Mouse (Mus musculus) liver, embryonic 13.5 days (tissue): Measurements from ENCODE around the gene Lipc. TPM values are rescaled to one million over a fixed set of nuclear protein-coding genes. Genes with fewer than 3 reads are reported as not detected.
A peak's percentile ranks its signal among the peaks of the same experiment; 100 is the strongest.

Experiments
- ATAC-seq: fragments of 200-750 bp; cut with Nextera tagmentation; 2 replicates; pipeline ENCODE4 v1.8.0; 2017; ENCODE audit warnings: low read depth, mild to moderate bottlenecking, moderate number of reproducible peaks, moderate library complexity
- DNase-seq: peaks from one replicate; pipeline ENCODE4 v3.0.0; 2022
- H3K27ac ChIP-seq: fragments of 300-500 bp; sonication (generic); 2 replicates; pipeline ENCODE4 v1.5.1; 2015; ENCODE audit warnings: moderate library complexity, mild to moderate bottlenecking, inconsistent platforms
- H3K27me3 ChIP-seq: fragments of 300-500 bp; sonication (generic); 2 replicates; pipeline ENCODE4 v1.6.1; 2015; ENCODE audit warnings: mild to moderate bottlenecking, inconsistent platforms
- H3K36me3 ChIP-seq: fragments of 300-500 bp; sonication (generic); 2 replicates; pipeline ENCODE4 v1.6.1; 2015; ENCODE audit warnings: mild to moderate bottlenecking, inconsistent platforms
- H3K4me1 ChIP-seq: fragments of 300-500 bp; sonication (generic); replicated peaks from 2 replicates; pipeline ENCODE4 v1.6.1; 2015; ENCODE audit warnings: inconsistent platforms
- H3K4me2 ChIP-seq: fragments of 300-500 bp; sonication (generic); 2 replicates; pipeline ENCODE4 v1.6.1; 2015; ENCODE audit warnings: inconsistent platforms, mild to moderate bottlenecking, moderate library complexity
- H3K4me3 ChIP-seq: fragments of 300-500 bp; sonication (generic); replicated peaks from 2 replicates; pipeline ENCODE4 v1.5.1; 2015; ENCODE audit warnings: mild to moderate bottlenecking, inconsistent platforms
- H3K9ac ChIP-seq: fragments of 300-500 bp; sonication (generic); 2 replicates; pipeline ENCODE4 v1.6.1; 2015; ENCODE audit warnings: mild to moderate bottlenecking, inconsistent platforms
- H3K9me3 ChIP-seq: fragments of 300-500 bp; sonication (generic); replicated peaks from 2 replicates; pipeline ENCODE4 v1.6.1; 2016; ENCODE audit warnings: inconsistent platforms
- WGBS: fragments of 180-500 bp; shearing (Covaris S2); methylation state at CpG from one replicate; pipeline ENCODE4 v1.1.7; 2015; ENCODE audit not compliant: insufficient replicate concordance; 5-methylcytosine and 5-hydroxymethylcytosine counted together
- polyA plus RNA-seq: library from polyadenylated mRNA; unstranded; fragments of >200 nt; fragmentation: Nextera tagmentation; extraction: Ambion mirVana; gene quantifications from 2 replicates; pipeline ENCODE4 v1.2.1, GENCODE M21; 2015

Gene Lipc
- polyA plus RNA-seq, 1 experiment from 2014 or later = 19.7 TPM

GRCm38 (mm10) chr9:70888969-70889368, 63.1 kb downstream of the Lipc start:
- no peak overlapping the region for H3K4me2 ChIP-seq
- peaks cover 74% of the 10 kb centered on the region for H3K4me1 ChIP-seq
- ATAC-seq = no peak

GRCm38 (mm10) chr9:70888556-70888955, 63.5 kb downstream of the Lipc start:
- WGBS = 83% methylated on average over 2 of the region's 2 CpGs
- Histone ChIP-seq H3K27me3 (no peaks in the 10 kb centered on the region), H3K4me3 (no peak overlapping the region), H3K9me3 (no peaks in the 10 kb centered on the region), H3K4me1 (peaks cover 73% of the 10 kb centered on the region), H3K36me3 (no peaks in the 10 kb centered on the region), H3K9ac (no peak overlapping the region), H3K4me2 (no peak overlapping the region), H3K27ac (peak overlapping the region; percentile 80)
- ATAC-seq = no peak
- no peak for DNase-seq

More at GRCm38 (mm10) chr9:70888969-70889368, 63.1 kb downstream of the Lipc start:
- H3K27ac ChIP-seq = peak overlapping the region; percentile 80
- no peak overlapping the region for H3K4me3 ChIP-seq
- H3K27me3 ChIP-seq = no peaks in the 10 kb centered on the region
- H3K9ac ChIP-seq = no peak overlapping the region
- no peaks in the 10 kb centered on the region for H3K36me3 ChIP-seq
- no peak for DNase-seq
- 75% methylated on average over 4 of the region's 4 CpGs for WGBS
- no peaks in the 10 kb centered on the region for H3K9me3 ChIP-seq

DNA sequence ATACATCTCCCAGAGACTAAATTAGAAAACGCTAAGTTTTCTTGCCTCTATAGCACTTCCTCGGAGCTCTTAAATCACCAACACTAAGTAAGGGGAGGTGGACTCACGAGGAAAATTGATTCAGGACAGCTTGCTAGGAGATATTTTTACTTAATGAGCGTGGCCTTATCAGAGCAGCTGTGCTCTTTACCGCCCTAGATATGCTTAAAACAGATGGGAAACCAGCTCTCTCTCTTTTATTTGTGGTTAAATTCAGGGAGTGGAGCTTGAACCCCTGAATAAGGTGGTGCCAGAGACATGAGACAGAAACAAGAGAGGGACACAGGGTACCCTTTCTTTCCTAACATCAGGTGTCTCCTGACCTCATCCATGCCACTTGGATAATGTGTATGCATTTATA, 70.0 kb downstream of the Lipc start:
- Histone ChIP-seq H3K4me2 (no peak overlapping the region), H3K4me1 (peaks cover 51% of the 10 kb centered on the region), H3K9ac (peak overlapping the region; percentile 14; the same call in 1 of the 2 replicates), H3K4me3 (no peak overlapping the region), H3K27ac (peak overlapping the region; percentile 56; the same call in 1 of the 2 replicates), H3K27me3 (no peaks in the 10 kb centered on the region), H3K36me3 (no peaks in the 10 kb centered on the region), H3K9me3 (no peaks in the 10 kb centered on the region)
- ATAC-seq = peak; percentile 74
- WGBS = 21% methylated on average over 5 of the region's 5 CpGs
- no peak for DNase-seq

DNA sequence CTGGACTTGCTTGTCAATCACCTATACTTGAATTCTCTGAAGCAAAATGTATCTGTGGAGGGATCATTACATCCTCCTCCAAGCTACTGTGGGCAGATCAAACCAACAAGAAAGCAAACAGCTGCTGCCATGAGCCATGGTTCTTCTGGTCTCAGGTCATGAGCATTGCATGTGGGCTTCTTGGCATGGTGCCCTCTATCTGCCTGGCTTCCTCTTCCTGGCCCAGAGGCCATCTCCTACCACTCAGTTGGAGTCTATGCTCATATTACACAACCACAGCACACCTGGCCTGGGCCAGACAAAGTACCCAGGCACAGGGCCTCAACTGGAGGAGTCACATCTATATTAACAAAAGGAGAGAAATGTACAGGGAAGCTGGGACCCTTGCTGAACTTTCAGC, 73.2 kb downstream of the Lipc start:
- DNase-seq = no peak
- no peak for ATAC-seq

GRCm38 (mm10) chr9:70878157-70878556, 73.9 kb downstream of the Lipc start:
- no peak for ATAC-seq

More for the DNA sequence above, 73.2 kb downstream of the Lipc start:
- no peak overlapping the region for H3K9ac ChIP-seq
- peaks cover 51% of the 10 kb centered on the region for H3K4me1 ChIP-seq
- no peak overlapping the region for H3K4me2 ChIP-seq
- H3K9me3 ChIP-seq = no peaks in the 10 kb centered on the region
- H3K27me3 ChIP-seq = no peaks in the 10 kb centered on the region
- no peak overlapping the region for H3K27ac ChIP-seq
- no peaks in the 10 kb centered on the region for H3K36me3 ChIP-seq
- H3K4me3 ChIP-seq = no peak overlapping the region

GRCm38 (mm10) chr9:70875490-70875889, 76.5 kb downstream of the Lipc start:
- Histone ChIP-seq H3K4me2 (no peak overlapping the region), H3K27ac (peak overlapping the region; percentile 20; the same call in 1 of the 2 replicates), H3K36me3 (no peaks in the 10 kb centered on the region), H3K27me3 (no peaks in the 10 kb centered on the region), H3K9me3 (no peaks in the 10 kb centered on the region), H3K4me1 (peaks cover 54% of the 10 kb centered on the region), H3K4me3 (no peak overlapping the region), H3K9ac (no peak overlapping the region)
- WGBS = 83% methylated on average over 4 of the region's 4 CpGs
- ATAC-seq (no peak), DNase-seq (no peak)

More at GRCm38 (mm10) chr9:70878157-70878556, 73.9 kb downstream of the Lipc start:
- 75% methylated on average over 5 of the region's 5 CpGs for WGBS
- no peak for DNase-seq
- peaks cover 53% of the 10 kb centered on the region for H3K4me1 ChIP-seq
- no peak overlapping the region for H3K27ac ChIP-seq
- no peak overlapping the region for H3K9ac ChIP-seq
- no peaks in the 10 kb centered on the region for H3K36me3 ChIP-seq
- H3K4me2 ChIP-seq = no peak overlapping the region
- H3K4me3 ChIP-seq = no peak overlapping the region
- no peaks in the 10 kb centered on the region for H3K27me3 ChIP-seq
- no peaks in the 10 kb centered on the region for H3K9me3 ChIP-seq

DNA sequence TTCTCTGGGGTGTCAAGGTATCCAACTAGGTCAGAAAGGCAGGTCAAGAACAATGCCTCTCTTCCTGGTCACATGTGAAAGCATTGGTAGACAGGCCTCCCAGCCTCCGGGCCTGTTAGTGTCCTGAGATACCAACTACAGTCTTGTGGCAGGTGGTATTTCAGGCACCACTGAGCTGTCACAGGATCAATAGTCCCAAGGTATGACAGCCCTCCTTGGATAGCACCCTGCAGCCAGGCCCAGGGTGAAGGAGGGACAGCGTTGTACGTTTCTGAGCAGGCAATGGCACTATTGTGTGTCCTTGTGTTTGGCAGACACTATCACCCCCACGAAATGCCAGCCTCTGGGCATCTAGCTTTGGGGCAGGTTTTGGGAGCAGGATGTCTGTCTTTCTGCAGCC, 77.0 kb downstream of the Lipc start:
- DNase-seq = no peak
- H3K9ac ChIP-seq = no peak overlapping the region
- no peak for ATAC-seq
- H3K27me3 ChIP-seq = no peaks in the 10 kb centered on the region
- H3K4me3 ChIP-seq = no peak overlapping the region
- no peaks in the 10 kb centered on the region for H3K9me3 ChIP-seq
- no peaks in the 10 kb centered on the region for H3K36me3 ChIP-seq
- WGBS = 84% methylated on average over 4 of the region's 4 CpGs
- H3K4me2 ChIP-seq = no peak overlapping the region
- peak overlapping the region; percentile 20; the same call in 1 of the 2 replicates for H3K27ac ChIP-seq
- H3K4me1 ChIP-seq = peaks cover 58% of the 10 kb centered on the region

DNA sequence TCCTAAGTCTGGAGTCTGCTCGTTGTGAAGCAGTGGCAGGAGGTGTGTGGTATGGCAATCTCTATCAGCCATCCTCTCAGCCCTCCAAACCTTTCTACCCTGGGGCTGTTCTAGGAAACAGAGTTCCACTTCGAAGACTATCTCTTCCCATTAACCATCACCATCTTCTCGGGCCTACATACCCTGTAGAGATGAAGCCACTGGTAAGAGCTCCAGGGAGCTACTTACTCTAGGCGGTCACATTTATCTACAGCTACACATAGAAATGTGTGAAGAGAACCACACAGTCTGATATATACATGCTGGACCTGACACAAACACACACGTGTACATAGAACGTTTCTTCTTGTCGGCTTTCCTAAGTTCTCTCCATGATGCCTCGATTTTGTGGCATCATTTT, 79.4 kb downstream of the Lipc start:
- Histone ChIP-seq H3K27me3 (no peaks in the 10 kb centered on the region), H3K9me3 (no peaks in the 10 kb centered on the region), H3K9ac (no peak overlapping the region), H3K36me3 (no peaks in the 10 kb centered on the region), H3K4me3 (no peak overlapping the region), H3K27ac (peak overlapping the region; percentile 45), H3K4me2 (no peak overlapping the region), H3K4me1 (peaks cover 59% of the 10 kb centered on the region)
- DNase-seq (no peak), ATAC-seq (peak; percentile 56)
- WGBS = 44% methylated on average over 8 of the region's 8 CpGs

DNA sequence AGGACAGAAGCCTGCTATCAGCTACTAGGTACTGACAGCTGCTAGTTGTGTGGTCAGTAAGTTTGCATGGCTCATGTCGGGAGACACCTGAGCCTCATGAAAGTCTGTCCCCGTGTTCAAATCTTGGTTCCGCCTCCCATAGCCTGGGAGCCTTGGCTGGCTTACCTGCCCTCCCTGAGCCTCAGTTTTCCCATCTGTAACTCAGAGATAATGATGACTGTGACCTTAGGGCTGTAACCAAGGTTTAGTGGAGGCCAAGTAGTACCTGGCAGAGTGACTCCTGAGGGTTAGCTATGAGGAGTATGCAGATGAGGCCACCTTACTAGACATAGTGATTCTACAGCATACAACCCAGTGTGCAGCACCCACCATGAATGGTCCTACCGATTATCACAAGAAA, 81.7 kb downstream of the Lipc start:
- Histone ChIP-seq H3K27me3 (no peaks in the 10 kb centered on the region), H3K9me3 (no peaks in the 10 kb centered on the region), H3K4me1 (peaks cover 60% of the 10 kb centered on the region), H3K36me3 (no peaks in the 10 kb centered on the region), H3K4me2 (no peak overlapping the region), H3K27ac (peak overlapping the region; percentile 11; the same call in 1 of the 2 replicates), H3K9ac (0 out of 2 replicates have a peak overlapping the region, but pooled peaks have one; percentile 18), H3K4me3 (no peak overlapping the region)
- 65% methylated on average over 4 of the region's 4 CpGs for WGBS
- ATAC-seq (peak; percentile 51), DNase-seq (no peak)

GRCm38 (mm10) chr9:70869169-70869873, 82.7 kb downstream of the Lipc start:
- ATAC-seq (no peak), DNase-seq (no peak)
- WGBS = 86% methylated on average over 5 of the region's 5 CpGs
- H3K4me1 ChIP-seq = peaks cover 63% of the 10 kb centered on the region
- no peaks in the 10 kb centered on the region for H3K27me3 ChIP-seq
- H3K27ac ChIP-seq = no peak overlapping the region; the same call in 1 of the 2 replicates
- 0 out of 2 replicates have a peak overlapping the region, but pooled peaks have one; percentile 18 for H3K9ac ChIP-seq
- no peak overlapping the region for H3K4me3 ChIP-seq
- H3K4me2 ChIP-seq = no peak overlapping the region
- H3K9me3 ChIP-seq = no peaks in the 10 kb centered on the region
- no peaks in the 10 kb centered on the region for H3K36me3 ChIP-seq

DNA sequence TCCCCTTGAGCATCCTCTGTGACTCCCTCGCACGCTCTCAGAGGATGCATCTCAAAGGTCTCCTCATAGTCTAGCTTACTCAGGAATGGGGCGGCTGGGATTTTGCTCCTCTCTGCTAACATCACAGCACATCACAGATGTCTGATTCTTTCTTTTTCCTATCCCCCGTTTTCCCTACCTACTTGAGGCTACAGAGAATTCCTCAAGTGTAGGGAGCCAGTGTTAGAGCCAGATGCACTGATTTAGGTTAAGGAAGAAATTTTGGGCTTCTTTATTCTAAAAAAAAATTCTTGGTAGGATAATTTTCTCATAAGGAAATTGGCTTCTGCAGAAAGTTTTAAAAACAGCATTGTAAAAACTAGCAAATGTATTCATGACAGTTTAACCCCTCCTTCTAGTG, 84.6 kb downstream of the Lipc start:
- Histone ChIP-seq H3K27ac (no peak overlapping the region), H3K9me3 (no peaks in the 10 kb centered on the region), H3K4me2 (no peak overlapping the region), H3K9ac (no peak overlapping the region), H3K4me1 (peaks cover 64% of the 10 kb centered on the region), H3K27me3 (no peaks in the 10 kb centered on the region), H3K4me3 (no peak overlapping the region), H3K36me3 (no peaks in the 10 kb centered on the region)
- ATAC-seq = no peak
- DNase-seq = no peak
- 79% methylated on average over 4 of the region's 4 CpGs for WGBS

GRCm38 (mm10) chr9:70864039-70864438, 88.0 kb downstream of the Lipc start:
- H3K9ac ChIP-seq = peak overlapping the region; percentile 45
- peak; percentile 82 for ATAC-seq

More at GRCm38 (mm10) chr9:70864039-70864438, 88.0 kb downstream of the Lipc start:
- H3K27me3 ChIP-seq = no peaks in the 10 kb centered on the region
- H3K4me1 ChIP-seq = peaks cover 47% of the 10 kb centered on the region
- no peaks in the 10 kb centered on the region for H3K36me3 ChIP-seq
- no peaks in the 10 kb centered on the region for H3K9me3 ChIP-seq
- H3K27ac ChIP-seq = peak overlapping the region; percentile 79
- H3K4me3 ChIP-seq = no peak overlapping the region
- H3K4me2 ChIP-seq = peak overlapping the region; percentile 8; the same call in 1 of the 2 replicates
- DNase-seq = no peak
- 35% methylated on average over 8 of the region's 8 CpGs for WGBS
